Mouse (Mus musculus): ENCODE results near the gene Kiss1r.

The Kiss1r gene

DNA sequence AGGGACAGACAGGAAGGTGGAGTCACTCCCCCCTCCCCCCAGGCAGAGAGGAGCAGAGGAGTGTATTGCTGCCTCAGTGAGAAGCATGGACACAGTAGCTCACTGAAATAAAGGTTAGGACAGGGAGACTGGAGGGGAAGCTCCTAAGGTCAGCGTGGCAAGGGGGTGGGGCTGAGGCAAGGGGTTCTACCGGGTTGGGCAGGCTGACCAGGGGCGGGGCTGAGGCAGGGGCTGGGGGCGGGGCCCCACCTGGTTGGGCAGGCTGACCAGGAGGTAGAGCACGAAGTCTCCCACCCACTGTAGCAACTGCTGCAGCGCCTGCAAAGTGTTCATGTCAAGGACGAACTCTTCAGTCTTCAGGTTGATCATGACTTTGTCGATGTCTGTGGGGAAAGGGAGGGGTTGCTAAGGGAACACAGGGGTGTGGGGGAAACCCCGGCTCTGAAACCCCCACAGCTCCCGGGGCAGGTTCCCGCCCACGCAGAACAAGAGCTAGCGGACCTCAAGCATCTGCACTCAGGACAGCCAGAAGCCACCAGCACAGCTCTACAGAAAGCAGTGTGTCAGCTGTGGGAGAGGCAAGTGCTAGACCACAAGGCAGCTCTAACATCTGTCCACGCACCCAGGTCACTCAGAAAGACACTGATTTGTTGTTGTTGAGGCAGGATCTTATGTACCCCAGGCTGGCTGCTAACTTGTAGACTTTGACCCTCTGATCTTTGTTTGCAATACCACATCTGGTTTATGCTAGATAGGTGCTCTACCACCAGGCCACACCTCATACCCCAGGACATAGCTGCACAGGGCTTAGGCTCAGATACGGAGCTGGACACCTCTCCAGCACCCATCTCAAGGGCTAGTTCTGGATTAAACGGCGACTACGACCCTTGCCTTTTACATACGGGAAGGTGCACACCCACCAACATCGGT is 19.2 kb upstream of the Kiss1r start:
- peak; percentile 92 for DNase-seq (ENCODE audit: low spot score)

DNA sequence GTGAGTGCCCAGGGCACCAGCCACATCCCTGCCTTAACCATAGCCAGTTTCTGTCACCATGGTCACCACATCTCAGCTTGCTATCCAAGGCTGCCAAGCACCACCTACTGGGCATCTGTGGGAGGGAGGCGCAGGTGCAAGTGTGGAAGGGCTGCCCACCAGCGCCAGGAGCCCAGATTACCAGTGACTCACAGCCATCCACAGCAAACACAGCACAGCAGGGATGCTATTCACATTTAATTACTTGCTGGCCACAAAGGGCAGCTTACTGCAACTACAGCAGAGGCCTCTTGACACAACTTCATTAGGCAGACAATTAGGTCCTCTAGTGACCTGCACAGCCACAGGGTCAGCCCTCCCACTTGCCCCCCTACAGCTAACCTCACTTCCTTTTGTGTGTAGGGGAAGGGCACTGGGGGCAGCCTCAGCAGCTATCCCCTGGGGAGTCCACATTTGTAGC is 15.8 kb upstream of the Kiss1r start:
- no peak for DNase-seq (ENCODE audit: low spot score)

DNA sequence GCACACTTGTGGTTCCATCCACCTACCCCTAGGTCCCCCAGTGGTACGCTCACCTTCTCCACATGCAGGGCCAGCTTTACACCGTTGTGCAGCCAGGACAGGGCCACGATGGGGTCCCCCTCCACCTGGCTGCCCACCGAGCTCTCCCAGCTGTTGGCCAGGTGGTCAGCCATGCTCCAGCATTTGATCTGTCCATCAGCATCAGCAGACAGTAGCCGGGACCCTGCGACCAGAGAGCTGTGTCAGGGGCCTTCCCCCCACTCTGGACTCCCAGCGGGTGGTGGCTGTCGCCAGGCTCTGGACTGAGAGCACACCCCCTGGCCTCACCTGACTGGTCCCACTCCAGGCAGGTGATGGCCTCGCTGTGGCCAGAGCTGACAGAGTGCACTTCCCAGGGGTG is 10.1 kb upstream of the Kiss1r start:
- DNase-seq (ENCODE audit: low spot score), result no peak

DNA sequence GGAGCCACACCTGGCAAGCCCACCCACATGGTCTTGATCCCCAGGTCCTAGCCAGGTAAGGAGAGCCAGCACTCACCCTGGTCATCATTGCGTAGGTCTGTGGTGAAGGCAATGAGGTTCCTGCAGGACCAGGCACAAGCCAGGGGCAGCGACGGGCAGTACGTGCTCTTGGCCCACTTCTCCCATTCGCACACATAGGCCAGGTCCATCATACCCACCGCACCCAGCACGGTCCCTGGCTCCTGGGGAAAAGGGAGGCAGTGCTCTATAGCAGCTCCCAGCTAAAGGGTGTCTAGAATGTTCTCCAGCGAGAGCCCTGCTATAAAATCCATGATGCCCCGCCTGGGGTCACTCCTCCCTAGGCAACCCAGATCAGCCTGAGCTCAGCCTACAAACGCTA is 9.4 kb upstream of the Kiss1r start:
- no peak for DNase-seq (ENCODE audit: low spot score)

DNA sequence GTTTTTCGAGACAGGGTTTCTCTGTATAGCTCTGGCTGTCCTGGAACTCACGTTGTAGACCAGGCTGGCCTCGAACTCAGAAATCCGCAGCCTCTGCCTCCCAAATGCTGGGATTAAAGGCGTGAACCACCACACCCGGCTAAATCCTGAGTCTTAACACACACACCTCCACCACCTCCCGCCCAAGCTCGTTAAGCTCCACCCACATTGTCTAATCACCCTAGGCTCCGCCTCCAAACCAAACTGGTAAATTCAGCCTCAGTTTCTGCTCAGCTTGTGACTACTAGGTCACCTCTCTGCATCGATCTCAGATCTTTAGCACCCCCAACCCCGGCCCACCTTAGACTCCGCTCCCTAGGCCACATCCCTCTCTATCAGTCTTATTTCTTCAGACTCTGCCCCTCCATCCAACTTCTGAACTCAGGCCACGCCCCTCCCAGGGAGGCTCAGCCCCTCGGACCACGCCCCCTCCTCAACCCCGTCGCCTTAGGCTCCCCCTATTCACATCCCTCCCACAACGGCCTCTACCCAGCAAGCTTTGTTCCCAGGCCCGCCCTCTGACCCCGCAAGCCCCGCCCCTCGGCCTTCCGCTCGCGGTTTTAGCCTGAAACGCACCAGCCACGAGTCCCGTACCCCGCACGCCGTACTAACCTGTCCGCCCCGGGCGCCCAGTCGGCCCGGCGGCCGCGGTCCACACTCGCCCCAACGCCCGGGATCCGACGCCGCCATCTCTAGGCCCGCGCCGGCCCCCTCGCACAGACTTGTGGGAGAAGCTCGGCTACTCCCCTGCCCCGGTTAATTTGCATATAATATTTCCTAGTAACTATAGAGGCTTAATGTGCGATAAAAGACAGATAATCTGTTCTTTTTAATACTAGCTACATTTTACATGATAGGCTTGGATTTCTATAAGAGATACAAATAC is 8.3 kb upstream of the Kiss1r start, which contains the start of gene Med16:
Gene Med16, minus strand, starts transcription at position 757 of the 925 bp plus-strand sequence.
- DNase-seq (ENCODE audit: low spot score), result peak; percentile 100

DNA sequence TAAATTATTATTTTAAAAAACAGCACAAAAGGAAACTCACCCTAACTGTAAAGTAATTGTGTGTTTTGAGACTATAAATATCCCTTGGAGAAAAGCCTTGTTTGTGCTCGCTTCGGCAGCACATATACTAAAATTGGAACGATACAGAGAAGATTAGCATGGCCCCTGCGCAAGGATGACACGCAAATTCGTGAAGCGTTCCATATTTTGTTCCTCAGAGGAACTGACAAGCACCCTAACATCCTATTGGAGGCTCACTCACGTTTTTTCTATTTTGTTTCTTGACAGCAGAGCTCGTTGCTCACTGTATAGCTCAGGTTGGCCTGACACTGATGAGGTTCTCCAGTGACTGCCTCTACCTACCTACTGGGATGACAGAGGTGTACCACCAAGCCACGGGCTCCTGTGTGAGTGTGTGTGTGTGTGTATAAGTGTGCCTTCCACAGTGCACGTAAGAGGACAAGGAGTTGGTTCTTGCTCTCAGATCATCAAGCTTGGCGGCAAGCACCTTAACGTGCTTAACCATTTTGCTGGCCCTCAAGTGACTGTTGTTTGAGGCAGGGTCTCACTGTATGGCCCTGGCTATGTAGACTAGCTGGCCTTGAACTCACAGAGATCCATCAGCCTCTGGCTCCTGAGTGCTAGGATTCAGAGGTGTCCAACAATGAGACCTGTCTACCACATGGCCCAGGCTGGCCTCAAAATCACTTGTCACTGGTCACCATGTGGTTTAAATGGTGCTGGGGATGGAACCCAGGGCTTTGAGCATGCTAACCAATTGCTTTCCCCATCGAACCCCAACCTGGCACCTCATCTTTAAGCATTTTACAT is 7.5 kb upstream of the Kiss1r start:
- DNase-seq (ENCODE audit: low spot score), result no peak

DNA sequence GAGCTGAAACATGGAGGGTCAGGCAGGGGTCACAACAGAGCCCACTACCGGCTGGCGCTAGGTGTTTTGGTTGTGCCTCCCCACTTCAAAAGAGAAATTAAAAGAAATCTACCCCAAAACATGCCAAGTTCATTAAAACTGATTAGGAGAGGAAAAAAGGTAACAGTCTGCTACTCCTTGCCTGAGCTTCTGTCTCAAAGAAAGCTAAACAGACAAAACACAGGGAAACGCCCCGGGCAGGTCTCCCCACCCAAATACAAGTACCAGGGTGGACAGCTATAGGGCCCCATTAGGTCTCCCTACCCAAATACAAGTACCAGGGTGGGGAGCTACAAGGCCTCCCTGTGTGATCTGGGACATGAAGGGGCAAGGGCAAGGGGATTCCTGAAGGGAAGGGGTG is 6.2 kb upstream of the Kiss1r start, which contains the start of gene Gm26602:
Gene Gm26602, plus strand, starts transcription at position 301 of the 400 bp plus-strand sequence.
- DNase-seq (ENCODE audit: low spot score), result no peak

DNA sequence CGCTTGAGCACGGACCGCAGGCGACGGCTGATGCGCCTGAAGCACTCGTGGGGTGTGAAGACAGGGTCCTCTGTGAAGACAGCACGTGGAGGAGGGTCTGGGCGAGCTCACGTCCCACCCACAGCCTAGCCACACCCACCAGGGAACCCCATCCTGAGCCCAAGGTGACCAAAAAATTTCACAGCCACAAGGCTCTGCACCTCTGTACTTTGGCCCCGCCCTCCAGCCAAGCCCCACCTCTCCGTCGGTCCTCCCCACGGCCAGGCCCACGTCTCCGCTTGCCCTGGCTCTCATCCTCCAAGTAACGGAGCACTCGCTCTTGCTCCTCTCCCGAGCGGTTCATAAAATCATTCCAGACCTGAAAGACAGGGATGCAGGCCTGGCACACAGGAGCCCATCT is 4.4 kb upstream of the Kiss1r start:
- DNase-seq (ENCODE audit: low spot score), result no peak

DNA sequence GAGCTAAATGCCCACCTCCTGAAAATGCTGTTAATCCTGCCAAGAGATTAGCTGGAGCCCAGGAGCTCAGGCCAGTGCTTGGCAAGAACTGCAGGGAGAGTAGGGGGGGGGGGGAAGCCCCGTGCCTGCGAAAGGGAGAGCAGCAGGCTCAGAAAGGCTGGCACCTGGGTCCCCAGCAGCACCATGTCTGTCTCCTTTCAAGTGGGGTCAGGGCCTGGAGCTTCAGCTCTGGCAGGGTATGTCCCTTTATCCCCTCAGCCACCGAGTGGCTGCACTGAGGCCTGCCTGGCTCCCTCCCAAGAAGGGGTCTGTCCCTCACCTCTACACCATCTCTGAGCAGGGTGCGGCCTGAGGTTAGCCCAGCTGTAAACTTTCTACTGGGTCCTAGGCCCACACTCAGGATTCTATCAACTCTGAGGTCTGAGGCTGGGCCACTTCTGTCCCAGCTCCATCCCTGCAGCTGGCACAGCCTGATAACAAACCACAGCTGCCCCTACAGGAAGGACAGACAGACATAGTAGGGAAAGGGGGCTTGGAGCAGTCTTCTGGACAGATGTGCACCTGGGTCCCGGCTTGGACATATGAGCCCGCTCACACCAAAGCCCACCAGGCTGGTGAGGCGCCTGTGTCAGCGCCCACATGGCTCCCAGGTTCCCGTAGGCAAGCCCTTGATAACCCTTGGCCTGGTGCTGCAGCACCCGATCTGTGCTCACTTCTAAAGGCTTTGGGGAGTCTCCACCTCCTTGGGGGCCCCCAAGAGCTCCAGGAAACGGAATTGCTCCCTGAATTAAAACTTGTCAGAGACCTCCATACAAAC is 2.4 kb upstream of the Kiss1r start:
- DNase-seq (ENCODE audit: low spot score), result no peak

DNA sequence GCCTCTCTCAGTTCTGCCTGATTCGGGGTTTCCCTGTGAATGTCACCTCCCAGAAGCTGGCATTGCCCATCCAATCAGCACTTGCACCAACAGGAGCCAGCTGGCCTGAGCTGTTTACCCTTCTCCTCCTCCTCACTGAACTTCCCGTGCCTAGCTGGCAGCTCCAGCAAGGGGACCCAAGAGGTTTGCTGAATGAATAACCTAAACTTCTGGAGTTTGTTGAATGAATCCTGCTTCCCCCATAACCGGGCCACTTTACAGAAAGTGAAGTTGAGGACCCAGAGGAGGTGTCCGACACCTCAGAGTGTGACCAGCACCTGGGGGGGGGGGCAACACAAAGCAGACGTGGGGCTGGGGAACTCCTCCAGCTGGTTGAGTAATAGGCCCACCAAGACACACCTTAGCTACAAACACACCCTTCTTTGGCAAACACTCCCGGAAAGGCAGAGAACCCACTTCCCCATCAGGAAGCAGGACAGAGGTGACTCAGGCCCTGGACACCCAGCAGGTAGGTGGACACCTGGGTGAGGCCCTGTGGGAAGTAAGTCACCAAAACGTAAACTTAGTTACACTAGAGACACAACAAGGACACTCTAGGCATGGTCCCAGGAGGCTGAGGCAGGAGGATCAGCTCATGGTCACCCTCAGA is 1.7 kb upstream of the Kiss1r start:
- DNase-seq (ENCODE audit: low spot score), result no peak

DNA sequence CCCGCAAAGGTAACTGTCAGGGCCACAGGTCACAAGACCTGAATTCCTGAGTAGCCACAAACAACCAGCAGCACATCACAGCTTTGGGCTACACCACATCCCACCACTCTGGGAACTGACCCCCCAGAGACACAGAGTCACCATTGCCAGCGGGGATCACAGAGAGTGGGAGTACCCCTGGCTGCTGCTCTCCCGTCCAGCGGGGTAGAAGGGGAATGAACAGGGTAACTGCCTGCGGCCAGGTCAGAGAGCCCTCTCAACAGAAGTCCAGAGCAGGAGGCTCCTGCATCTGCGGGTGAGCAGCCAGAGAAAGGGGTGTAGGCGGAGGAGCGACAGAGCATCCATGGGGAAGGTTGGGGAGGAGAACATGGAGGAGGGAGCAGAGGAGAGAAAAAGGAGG is 690 bp upstream of the Kiss1r start:
- no peak for DNase-seq (ENCODE audit: low spot score)

DNA sequence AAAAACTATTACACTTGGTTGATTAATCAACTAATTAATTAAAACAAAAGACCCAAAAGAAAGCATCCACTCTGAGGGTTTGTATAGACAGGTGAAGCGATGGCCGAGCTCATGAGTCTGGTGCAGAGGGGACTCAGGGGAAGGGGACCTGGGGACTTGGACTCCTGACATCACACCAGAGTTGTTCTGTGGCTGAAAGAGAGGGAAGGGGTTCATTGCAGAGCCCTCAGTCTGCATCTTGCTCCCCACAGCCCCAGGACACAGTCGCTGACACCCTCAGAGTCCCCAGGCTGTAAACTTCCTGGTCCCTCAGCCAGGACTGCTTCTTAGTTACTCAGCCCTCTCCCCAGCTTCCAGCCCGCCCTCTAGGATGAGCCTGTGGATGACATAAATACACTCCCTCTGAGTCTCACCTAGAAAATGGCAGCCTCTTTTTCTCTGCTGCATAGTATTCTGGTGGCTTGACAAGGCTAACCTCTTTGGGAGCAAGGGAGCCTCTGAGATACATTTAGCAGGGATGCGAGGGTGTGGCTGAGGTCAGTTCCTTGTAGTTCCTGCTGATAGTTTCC is 845 bp downstream of the Kiss1r start:
- DNase-seq (ENCODE audit: low spot score), result no peak

DNA sequence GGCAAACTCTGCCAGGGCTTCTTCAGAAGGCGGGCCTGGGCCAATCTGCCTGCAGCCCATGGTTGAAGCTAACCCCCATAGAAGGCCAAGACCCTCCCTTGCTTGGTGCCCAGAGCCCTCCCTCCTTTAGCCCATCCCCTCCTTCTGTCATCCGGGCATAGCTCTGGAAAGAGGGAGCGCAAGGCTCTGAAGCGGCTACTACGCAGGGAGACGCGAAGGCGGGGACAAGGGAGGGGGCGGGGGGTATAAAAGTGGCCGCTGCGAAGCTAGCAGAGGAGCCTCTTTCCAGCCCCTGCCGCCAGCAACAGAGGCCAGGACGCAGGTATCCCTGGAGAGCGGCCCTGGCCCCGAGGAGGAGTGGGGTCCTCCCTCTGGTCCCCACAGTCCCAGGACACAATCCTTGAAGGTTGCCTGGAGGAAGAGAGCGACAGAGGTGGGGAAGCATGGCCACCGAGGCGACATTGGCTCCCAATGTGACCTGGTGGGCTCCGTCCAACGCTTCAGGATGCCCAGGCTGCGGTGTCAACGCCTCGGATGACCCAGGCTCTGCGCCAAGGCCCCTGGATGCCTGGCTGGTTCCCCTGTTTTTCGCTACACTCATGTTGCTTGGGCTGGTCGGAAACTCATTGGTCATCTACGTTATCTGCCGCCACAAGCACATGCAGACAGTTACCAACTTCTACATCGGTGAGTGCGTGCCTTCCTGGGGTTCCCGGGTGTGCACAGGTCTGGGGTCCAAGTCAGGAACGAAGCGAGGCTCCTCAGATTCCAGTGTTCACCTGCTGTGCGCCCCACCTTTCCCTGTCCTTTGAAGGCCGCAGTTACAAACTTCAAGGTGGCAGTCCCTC is 1.7 kb downstream of the Kiss1r start:
- DNase-seq (ENCODE audit: low spot score), result no peak

DNA sequence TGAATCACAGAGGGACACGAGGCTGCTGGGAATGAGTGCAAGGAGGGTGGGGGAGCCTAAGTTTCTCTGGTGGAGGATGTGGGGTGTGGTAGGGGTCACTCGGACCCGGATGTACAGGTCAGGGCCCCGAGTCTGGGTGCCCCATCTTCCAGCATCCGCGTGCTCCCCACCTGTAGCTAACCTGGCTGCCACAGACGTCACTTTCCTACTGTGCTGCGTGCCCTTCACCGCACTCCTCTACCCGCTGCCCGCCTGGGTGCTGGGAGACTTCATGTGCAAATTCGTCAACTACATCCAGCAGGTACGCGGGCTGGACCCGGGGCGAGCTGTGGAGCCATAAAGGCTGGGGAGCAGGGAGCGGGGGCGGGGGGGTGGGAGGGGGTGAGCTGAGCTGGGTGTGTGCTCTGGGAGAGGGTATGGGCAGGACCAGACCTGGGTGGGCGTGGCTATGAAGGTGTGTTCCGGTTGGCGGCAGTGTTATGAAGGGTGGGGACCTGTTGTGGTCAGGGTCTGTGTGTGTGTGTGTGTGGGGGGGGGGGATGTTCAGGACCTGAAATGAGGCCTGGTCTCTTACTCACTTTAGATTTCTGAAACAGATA is 2.6 kb downstream of the Kiss1r start:
- no peak for DNase-seq (ENCODE audit: low spot score)

DNA sequence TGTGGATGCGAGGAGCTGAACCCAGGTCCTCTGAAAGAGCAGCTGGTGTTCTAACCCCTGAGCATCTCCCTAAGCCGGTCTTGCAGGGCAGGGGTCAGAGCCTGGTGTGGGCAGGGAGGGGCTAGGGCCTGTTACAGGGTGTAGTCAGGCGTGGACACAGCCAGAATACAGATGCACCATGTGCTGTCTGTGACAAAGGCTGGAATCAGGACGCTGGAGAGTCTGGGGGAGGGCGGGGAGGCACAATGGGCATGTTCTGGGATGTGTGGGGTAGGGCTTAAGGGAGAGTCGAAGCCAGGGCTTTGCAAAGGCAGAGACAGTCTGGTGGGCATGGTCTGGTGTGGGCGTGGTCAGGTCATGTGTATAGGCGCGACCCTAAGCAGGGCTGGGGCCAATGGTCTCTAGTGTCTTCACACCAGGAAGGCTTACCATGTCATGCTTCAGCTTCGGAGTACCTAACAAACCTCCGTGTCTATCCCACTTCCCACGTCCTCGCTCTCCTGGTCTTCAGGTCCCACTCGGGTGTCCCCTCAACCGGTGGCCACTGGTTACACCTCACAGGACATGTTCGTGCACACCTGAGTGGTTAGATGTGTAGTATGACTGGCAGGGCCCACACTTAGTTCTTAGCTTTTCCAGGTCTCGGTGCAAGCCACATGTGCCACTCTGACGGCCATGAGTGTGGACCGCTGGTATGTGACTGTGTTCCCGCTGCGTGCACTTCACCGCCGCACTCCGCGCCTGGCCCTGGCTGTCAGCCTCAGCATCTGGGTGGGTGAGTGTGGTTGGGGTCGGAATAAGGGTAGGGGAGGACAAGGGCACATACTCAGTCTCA is 3.5 kb downstream of the Kiss1r start:
- DNase-seq (ENCODE audit: low spot score), result no peak

DNA sequence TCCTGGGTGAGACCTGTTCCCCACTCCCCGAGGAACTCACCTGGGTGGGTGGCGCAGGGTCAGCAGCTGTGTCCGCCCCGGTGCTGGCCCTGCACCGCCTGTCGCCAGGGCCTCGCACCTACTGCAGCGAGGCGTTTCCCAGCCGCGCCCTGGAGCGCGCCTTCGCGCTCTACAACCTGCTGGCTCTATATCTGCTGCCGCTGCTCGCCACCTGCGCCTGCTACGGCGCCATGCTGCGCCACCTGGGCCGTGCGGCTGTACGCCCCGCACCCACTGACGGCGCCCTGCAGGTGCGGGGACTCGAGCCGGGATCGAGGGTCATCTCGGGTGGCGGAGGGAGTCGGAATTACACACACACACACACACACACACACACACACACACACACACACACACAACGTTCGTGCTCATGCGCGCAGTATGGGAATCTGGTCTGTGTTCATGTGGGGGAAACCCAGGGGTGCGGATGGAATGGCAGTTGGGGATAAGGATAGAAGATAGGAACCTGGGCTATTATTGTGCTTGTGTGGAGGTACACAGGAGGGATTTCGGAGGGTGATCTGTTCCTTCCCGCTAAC is 4.3 kb downstream of the Kiss1r start, which contains the start of gene R3hdm4:
Gene R3hdm4, minus strand, starts transcription at position 251 of the 578 bp plus-strand sequence.
- no peak for DNase-seq (ENCODE audit: low spot score)

DNA sequence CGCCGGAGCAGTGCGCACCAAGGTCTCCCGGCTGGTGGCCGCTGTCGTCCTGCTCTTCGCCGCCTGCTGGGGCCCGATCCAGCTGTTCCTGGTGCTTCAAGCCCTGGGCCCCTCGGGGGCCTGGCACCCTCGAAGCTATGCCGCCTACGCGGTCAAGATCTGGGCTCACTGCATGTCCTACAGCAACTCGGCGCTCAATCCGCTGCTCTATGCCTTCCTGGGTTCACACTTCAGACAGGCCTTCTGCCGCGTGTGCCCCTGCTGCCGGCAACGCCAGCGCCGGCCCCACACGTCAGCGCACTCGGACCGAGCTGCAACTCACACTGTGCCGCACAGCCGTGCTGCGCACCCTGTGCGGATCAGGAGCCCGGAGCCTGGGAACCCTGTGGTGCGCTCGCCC is 4.8 kb downstream of the Kiss1r start:
- no peak for DNase-seq (ENCODE audit: low spot score)

Data from yolk sac, embryonic 10.5 days (tissue).